Mouse (Mus musculus) spleen, adult 2 months (tissue): ENCODE data around the gene Ppp1r1b.

ENCODE experiments used
- CTCF ChIP-seq: fragments of 200-500 bp; IDR thresholded peaks from 2 replicates; pipeline ENCODE4 v1.5.1; 2011; ENCODE audit warnings: mild to moderate bottlenecking, inconsistent platforms; ENCODE audit not compliant: insufficient read depth, insufficient read length, insufficient replicate concordance; ENCODE audit errors: extremely low read depth
- POLR2A ChIP-seq: fragments of 200-500 bp; IDR thresholded peaks from 2 replicates; pipeline ENCODE4 v1.6.1; 2011; ENCODE audit warnings: low read depth, low read length, inconsistent platforms

GRCm38 (mm10) chr11:98356625-98357394 lies 8.6 kb downstream of the Ppp1r1b start:
- TF ChIP-seq CTCF (no peak), POLR2A (no peak)
